Mouse (Mus musculus) G1E (cell line): Measurements from ENCODE around the gene Tbc1d9b.

Source experiments
- CTCF ChIP-seq: IDR thresholded peaks from 2 replicates; pipeline ENCODE4 v1.5.1; 2012; ENCODE audit warnings: low read depth, low read length, inconsistent platforms, mixed read lengths
- TAL1 ChIP-seq: conservative IDR thresholded peaks from 2 replicates; pipeline ENCODE4 v1.6.1; 2012; ENCODE audit warnings: low read depth, low read length, inconsistent platforms, mixed read lengths

DNA sequence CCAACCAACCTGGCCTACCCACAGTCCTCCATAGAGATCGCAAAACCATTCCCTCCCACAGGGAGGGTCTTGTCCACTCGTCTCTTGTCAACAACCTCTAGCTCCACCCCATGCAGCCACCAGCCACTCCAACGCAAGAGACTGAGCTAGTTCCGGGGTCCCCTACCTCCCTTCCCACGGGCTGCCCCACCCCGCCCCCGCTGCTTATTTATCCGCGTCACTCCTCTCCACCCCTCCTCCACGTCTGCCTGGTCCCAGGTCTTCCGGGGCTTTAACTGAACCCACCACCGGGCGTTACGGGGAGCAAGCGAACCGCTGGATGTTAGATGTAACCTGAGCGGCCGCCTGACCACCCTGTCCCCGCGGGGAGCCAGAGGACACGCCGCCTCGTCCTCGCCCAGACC is 78.9 kb downstream of the Tbc1d9b start:
- TF ChIP-seq CTCF: no peak
- TF ChIP-seq TAL1: no peak
